Mouse (Mus musculus): Measurements from ENCODE around the gene Alg14. TPM values are rescaled to one million over a fixed set of nuclear protein-coding genes. Genes with fewer than 3 reads are reported as not detected.

Gene Alg14
- total and polyA plus RNA-seq, 3 experiments = 6.0 to 10.2 (median 6.3) TPM

- dilution Hi-C loops (cut with MboI; ENCODE audit: extremely low pct_ligation_motif_present, extremely low pct_unique_long_range_greater_than_20kb, low sequenced_read_pairs) = no loop called here
These were observed 57.2 kb downstream of the Alg14 start for GRCm38 (mm10) chr3:121348792-121349191.

GRCm38 (mm10) chr3:121349334-121350169, 58.0 kb downstream of the Alg14 start:
- dilution Hi-C loops (cut with MboI; ENCODE audit: extremely low pct_ligation_motif_present, extremely low pct_unique_long_range_greater_than_20kb, low sequenced_read_pairs) (no loop called here), in situ Hi-C loops (cut with MboI; ENCODE audit: low pct_ligation_motif_present, low pct_unique_long_range_greater_than_20kb, low sequenced_read_pairs) (no loop called here)
- Histone ChIP-seq H3K4me1 (ENCODE audit: control insufficient read depth in 1 of 2, insufficient read depth in 2 of 2) (peaks cover 4 to 13% of the 10 kb centered on the region in 2 experiments), H3K4me3 (replicated peaks in 1 of 3; ENCODE audit: low read depth in 2 of 3, low read length in 2 of 3, poor library complexity in 1 of 3) (no peak overlapping the region), H3K27me3 (replicated peaks) (no peaks in the 10 kb centered on the region), H3K27ac (ENCODE audit: insufficient read depth, low read depth) (no peak overlapping the region), H3K36me3 (replicated peaks in 1 of 2; ENCODE audit: control insufficient read depth in 1 of 2, insufficient read depth in 1 of 2, low read length in 1 of 2) (peaks cover 2 to 32% of the 10 kb centered on the region in 2 experiments), H3K9ac (ENCODE audit: insufficient read depth, low read depth) (no peak overlapping the region), H3K9me3 (replicated peaks; ENCODE audit: low read length) (no peaks in the 10 kb centered on the region), H3K79me2 (replicated peaks; ENCODE audit: control insufficient read depth, extremely low read depth, insufficient read depth, poor library complexity, severe bottlenecking) (no peaks in the 10 kb centered on the region), H3K4me2 (ENCODE audit: insufficient read depth, low read depth, poor library complexity, severe bottlenecking) (no peak overlapping the region)
- no peak for DNase-seq (ENCODE audit: extremely low read depth)
- TF ChIP-seq UBTF (IDR thresholded peaks at IDR 0.05; ENCODE audit: low read depth, low read length) (no peak), SMC3 (IDR thresholded peaks at IDR 0.05; ENCODE audit: low read depth, low read length) (no peak), MAX (IDR thresholded peaks at IDR 0.05; ENCODE audit: low read length) (no peak), POLR2A (IDR thresholded peaks at IDR 0.05; ENCODE audit: low read depth, low read length) (no peak), TCF12 (IDR thresholded peaks at IDR 0.05; ENCODE audit: low read depth, low read length) (no peak), NRF1 (IDR thresholded peaks at IDR 0.05; ENCODE audit: low read depth, low read length) (no peak), USF2 (conservative IDR thresholded peaks at IDR 0.05; ENCODE audit: low read depth, low read length) (no peak)

More at GRCm38 (mm10) chr3:121348792-121349191, 57.2 kb downstream of the Alg14 start:
- Histone ChIP-seq H3K4me2 (ENCODE audit: insufficient read depth, low read depth, poor library complexity, severe bottlenecking) (no peak overlapping the region), H3K4me1 (ENCODE audit: control insufficient read depth in 1 of 2, insufficient read depth in 2 of 2) (peaks cover 4 to 14% of the 10 kb centered on the region in 2 experiments), H3K36me3 (replicated peaks in 1 of 2; ENCODE audit: control insufficient read depth in 1 of 2, insufficient read depth in 1 of 2, low read length in 1 of 2) (peaks cover 2 to 27% of the 10 kb centered on the region in 2 experiments), H3K9ac (ENCODE audit: insufficient read depth, low read depth) (no peak overlapping the region), H3K27ac (ENCODE audit: insufficient read depth, low read depth) (no peak overlapping the region), H3K27me3 (replicated peaks) (no peaks in the 10 kb centered on the region), H3K4me3 (replicated peaks in 1 of 3; ENCODE audit: low read depth in 2 of 3, low read length in 2 of 3, poor library complexity in 1 of 3) (no peak overlapping the region), H3K79me2 (replicated peaks; ENCODE audit: control insufficient read depth, extremely low read depth, insufficient read depth, poor library complexity, severe bottlenecking) (no peaks in the 10 kb centered on the region), H3K9me3 (replicated peaks; ENCODE audit: low read length) (no peaks in the 10 kb centered on the region)
- DNase-seq (ENCODE audit: extremely low read depth) = no peak
- in situ Hi-C loops (cut with MboI; ENCODE audit: low pct_ligation_motif_present, low pct_unique_long_range_greater_than_20kb, low sequenced_read_pairs) = no loop called here
- TF ChIP-seq MYC (IDR thresholded peaks at IDR 0.05; ENCODE audit: low read depth, low read length) = no peak

GRCm38 (mm10) chr3:121351257-121351656, 59.7 kb downstream of the Alg14 start:
- in situ Hi-C loops (cut with MboI; ENCODE audit: low pct_ligation_motif_present, low pct_unique_long_range_greater_than_20kb, low sequenced_read_pairs) (no loop called here), dilution Hi-C loops (cut with MboI; ENCODE audit: extremely low pct_ligation_motif_present, extremely low pct_unique_long_range_greater_than_20kb, low sequenced_read_pairs) (no loop called here)
- no peaks in the 10 kb centered on the region for H3K4me1 ChIP-seq (ENCODE audit: control insufficient read depth in 1 of 2, insufficient read depth in 2 of 2)
- H3K4me3 ChIP-seq (replicated peaks in 1 of 3; ENCODE audit: low read depth in 2 of 3, low read length in 2 of 3, poor library complexity in 1 of 3) = no peak overlapping the region
- no peak overlapping the region for H3K27ac ChIP-seq (ENCODE audit: insufficient read depth, low read depth)
- DNase-seq (ENCODE audit: extremely low read depth) = no peak
- peaks cover 7 to 47% of the 10 kb centered on the region in 2 experiments for H3K36me3 ChIP-seq (replicated peaks in 1 of 2; ENCODE audit: control insufficient read depth in 1 of 2, insufficient read depth in 1 of 2, low read length in 1 of 2)
- no peaks in the 10 kb centered on the region for H3K27me3 ChIP-seq (replicated peaks)
- H3K4me2 ChIP-seq (ENCODE audit: insufficient read depth, low read depth, poor library complexity, severe bottlenecking) = no peak overlapping the region
- no peaks in the 10 kb centered on the region for H3K79me2 ChIP-seq (replicated peaks; ENCODE audit: control insufficient read depth, extremely low read depth, insufficient read depth, poor library complexity, severe bottlenecking)
- TF ChIP-seq HCFC1 (IDR thresholded peaks at IDR 0.05; ENCODE audit: low read depth, low read length) (no peak), ZMIZ1 (IDR thresholded peaks at IDR 0.05; ENCODE audit: low read depth, low read length) (no peak), EP300 (IDR thresholded peaks at IDR 0.05; ENCODE audit: low read length) (no peak), ZC3H11A (IDR thresholded peaks at IDR 0.05; ENCODE audit: low read depth, low read length) (no peak), JUN (IDR thresholded peaks at IDR 0.05; ENCODE audit: insufficient read depth, low read depth, low read length) (no peak), MYC (IDR thresholded peaks at IDR 0.05; ENCODE audit: low read depth, low read length) (no peak), NRF1 (IDR thresholded peaks at IDR 0.05; ENCODE audit: low read depth, low read length) (no peak), RAD21 (IDR thresholded peaks at IDR 0.05; ENCODE audit: low read depth, low read length) (no peak), MAX (IDR thresholded peaks at IDR 0.05; ENCODE audit: low read length) (no peak), UBTF (IDR thresholded peaks at IDR 0.05; ENCODE audit: low read depth, low read length) (no peak), TBP (conservative IDR thresholded peaks at IDR 0.05; ENCODE audit: low read depth, low read length) (no peak), USF2 (conservative IDR thresholded peaks at IDR 0.05; ENCODE audit: low read depth, low read length) (no peak), ZKSCAN1 (IDR thresholded peaks at IDR 0.05; ENCODE audit: borderline replicate concordance, low read depth, low read length) (no peak), MAFK (IDR thresholded peaks at IDR 0.05; ENCODE audit: insufficient replicate concordance, low read length) (no peak)
- no peak overlapping the region for H3K9ac ChIP-seq (ENCODE audit: insufficient read depth, low read depth)
- no peaks in the 10 kb centered on the region for H3K9me3 ChIP-seq (replicated peaks; ENCODE audit: low read length)
